Mouse (Mus musculus): ENCODE measurements around the gene A730061H03Rik.

A730061H03Rik gene

GRCm38 (mm10) chr14:55560202-55561073, at the start of gene A730061H03Rik:
A730061H03Rik (minus strand) TSS chr14:55560406.
- peak; percentile 97 for DNase-seq

- no peak for DNase-seq
Measured at GRCm38 (mm10) chr14:55608339-55608738, 48.1 kb upstream of the A730061H03Rik start.

- no peak for DNase-seq
Measured at GRCm38 (mm10) chr14:55605743-55606459, 45.7 kb upstream of the A730061H03Rik start.

GRCm38 (mm10) chr14:55604823-55605222, 44.6 kb upstream of the A730061H03Rik start:
- no peak for DNase-seq

- DNase-seq: peak; percentile 95
Measured at GRCm38 (mm10) chr14:55603633-55604576, 43.7 kb upstream of the A730061H03Rik start.

GRCm38 (mm10) chr14:55603271-55603632, 43.0 kb upstream of the A730061H03Rik start, which contains the start of gene Irf9:
Irf9 (plus strand) TSS chr14:55603571.
- no peak for DNase-seq

GRCm38 (mm10) chr14:55598521-55599390, 38.5 kb upstream of the A730061H03Rik start:
- DNase-seq: no peak

- DNase-seq: no peak
Measured at GRCm38 (mm10) chr14:55596036-55596690, 36.0 kb upstream of the A730061H03Rik start.

- DNase-seq: no peak
Measured at GRCm38 (mm10) chr14:55592226-55592625, 32.0 kb upstream of the A730061H03Rik start.

GRCm38 (mm10) chr14:55591331-55591891, 31.2 kb upstream of the A730061H03Rik start, which contains the start of gene Rnf31:
Rnf31 (plus strand) TSS chr14:55591708.
- DNase-seq: peak; percentile 95

GRCm38 (mm10) chr14:55590748-55591330, 30.6 kb upstream of the A730061H03Rik start, which contains the start of gene Psme2:
Psme2 (minus strand) TSS chr14:55591113.
- peak; percentile 93 for DNase-seq

GRCm38 (mm10) chr14:55589771-55590448, 29.7 kb upstream of the A730061H03Rik start:
- no peak for DNase-seq

GRCm38 (mm10) chr14:55589271-55589670, 29.1 kb upstream of the A730061H03Rik start:
- DNase-seq: no peak

- DNase-seq: no peak
Measured at GRCm38 (mm10) chr14:55586149-55586548, 25.9 kb upstream of the A730061H03Rik start.

GRCm38 (mm10) chr14:55585566-55585960, 25.4 kb upstream of the A730061H03Rik start:
- no peak for DNase-seq

GRCm38 (mm10) chr14:55584702-55585565, 24.7 kb upstream of the A730061H03Rik start, which contains the start of gene Emc9:
Emc9 (minus strand) TSS chr14:55585302.
- DNase-seq: peak; percentile 84

GRCm38 (mm10) chr14:55584303-55584701, 24.1 kb upstream of the A730061H03Rik start:
- no peak for DNase-seq

GRCm38 (mm10) chr14:55581981-55582681, 21.9 kb upstream of the A730061H03Rik start:
- DNase-seq: no peak
